Mouse (Mus musculus) ES-CJ7 (cell line): ENCODE results near the gene Fam120c.

Experiments
- DNase-seq: peaks from one replicate; pipeline ENCODE4 v3.0.0; 2011; ENCODE audit warnings: low read depth, low spot score

Gene Fam120c

DNA sequence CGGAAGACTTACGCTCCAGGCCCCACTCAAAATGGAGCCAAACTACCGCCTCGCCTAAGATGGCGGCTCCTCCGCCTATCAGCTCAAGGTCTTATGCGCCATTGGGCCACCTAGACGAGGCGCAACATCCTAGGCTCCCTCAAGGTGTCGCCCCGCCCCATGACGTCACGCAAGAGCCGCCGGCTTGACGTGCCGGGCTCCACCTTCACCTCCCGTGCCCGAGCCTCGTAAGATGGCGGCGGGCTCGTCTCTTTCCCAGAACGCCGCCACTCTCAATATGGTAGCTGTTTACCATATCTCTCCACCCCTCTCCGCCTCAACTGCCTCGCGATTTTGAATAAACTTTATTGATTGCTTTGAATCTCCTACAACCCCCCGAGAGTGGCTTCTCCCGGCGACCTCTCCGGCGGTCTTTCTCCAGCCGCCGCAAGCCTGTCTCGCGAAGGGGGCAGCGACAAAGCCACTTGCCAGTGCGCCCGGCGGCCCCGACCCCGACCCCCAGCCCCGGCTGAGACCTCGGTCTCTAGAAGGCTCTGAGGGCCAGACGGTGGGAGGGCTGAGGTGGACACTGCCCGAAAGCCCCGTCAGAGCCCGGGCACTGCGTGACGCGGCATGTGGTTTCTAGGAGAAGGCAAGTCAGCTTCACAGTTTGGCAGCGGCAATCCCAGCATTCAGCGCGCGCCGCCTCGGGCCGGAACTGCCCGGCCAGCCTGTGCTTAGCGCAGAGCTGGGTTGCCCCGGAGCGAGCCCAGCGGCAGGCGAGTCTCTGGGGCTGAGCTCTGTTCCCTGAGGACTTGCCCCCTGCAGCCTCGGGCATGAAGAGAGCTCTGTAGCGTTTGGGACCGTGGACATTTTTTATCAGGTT, 176.7 kb downstream of the Fam120c start, which contains the start of gene Phf8:
TSS of gene Phf8 (plus strand) at position 215 of the 865 bp plus-strand sequence.
- peak; percentile 95 for DNase-seq
